Mouse (Mus musculus): ENCODE measurements around the gene Igdcc3.

DNA sequence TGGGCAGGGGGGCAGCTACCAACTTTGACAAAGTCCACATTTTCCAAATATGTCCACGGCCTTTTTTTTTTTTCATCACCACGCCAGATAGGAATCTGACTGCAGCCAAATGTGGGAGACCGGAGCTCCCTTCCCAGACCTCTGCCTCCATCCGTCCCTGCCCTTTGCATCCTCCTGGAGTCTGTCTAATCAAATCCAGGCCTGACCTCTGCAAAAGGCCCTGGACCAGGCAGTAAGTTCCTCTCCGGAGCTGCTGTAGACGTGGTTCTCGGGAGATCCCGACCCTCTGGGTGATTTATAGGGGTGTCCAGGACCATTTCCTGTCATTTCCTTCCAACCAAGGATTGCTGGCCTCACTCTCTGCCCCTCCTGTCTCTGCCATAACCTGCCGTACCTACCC is 31.7 kb downstream of the Igdcc3 start:
- no peak for TF ChIP-seq POLR2A (IDR thresholded peaks at IDR 0.05; ENCODE audit: low read depth, low read length)
- TF ChIP-seq CTCF (IDR thresholded peaks at IDR 0.05; ENCODE audit: extremely low read depth, insufficient read length, insufficient replicate concordance, low read depth, low read length), result no peak
